Mouse (Mus musculus): ENCODE measurements at regions not wholly inside any gene's neighbourhood (a gene's known extent, or its start where the extent isn't known, plus 50 kb on each side); places are given as distances from the start of the nearest gene placed in this dataset.
A peak's percentile ranks its signal among the peaks of the same experiment; 100 is the strongest.

DNA sequence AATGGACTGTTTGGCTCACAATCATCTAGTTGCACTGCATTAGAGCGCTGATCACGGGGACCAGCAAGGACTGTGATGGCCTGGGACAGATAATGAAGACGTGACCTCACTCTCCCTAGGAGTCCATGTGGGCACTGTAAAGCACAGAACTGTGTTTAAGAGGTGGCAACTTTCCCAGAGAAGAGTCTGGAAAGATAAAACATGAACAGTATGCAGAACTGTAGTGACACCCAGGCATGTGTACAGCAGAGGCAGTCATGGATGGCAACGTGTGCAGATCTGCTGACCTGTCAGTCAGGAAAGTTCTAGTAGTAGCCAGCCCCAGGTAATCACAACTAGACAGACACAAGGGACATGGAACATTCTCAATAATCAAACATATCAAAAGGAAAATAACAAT lies 63.8 kb upstream of the Peli1 start:
- no peak for DNase-seq
- intact Hi-C loops (cut with DNase I), result no loop called here

DNA sequence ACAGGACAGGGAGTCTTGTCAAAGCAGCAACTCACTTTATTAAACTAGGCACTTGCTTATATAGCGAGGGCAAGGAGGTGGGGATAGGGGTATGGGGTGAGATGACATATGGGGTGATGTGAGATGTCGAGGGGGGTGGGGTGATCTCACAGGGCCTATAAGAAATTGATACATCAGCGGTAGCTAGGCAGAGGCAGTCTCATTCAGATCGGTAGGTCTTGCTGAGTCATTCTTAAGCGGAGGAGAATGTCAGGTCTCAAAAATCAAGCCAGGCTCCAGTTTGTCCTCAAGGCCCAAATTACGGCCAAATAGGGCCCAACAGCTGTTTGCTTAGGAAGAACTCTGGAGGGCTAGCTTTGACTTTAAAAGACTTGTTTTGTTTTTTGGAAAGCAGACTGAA lies 60.7 kb upstream of the Peli1 start:
- intact Hi-C loops (cut with DNase I), result no loop called here
- no peak for DNase-seq

DNA sequence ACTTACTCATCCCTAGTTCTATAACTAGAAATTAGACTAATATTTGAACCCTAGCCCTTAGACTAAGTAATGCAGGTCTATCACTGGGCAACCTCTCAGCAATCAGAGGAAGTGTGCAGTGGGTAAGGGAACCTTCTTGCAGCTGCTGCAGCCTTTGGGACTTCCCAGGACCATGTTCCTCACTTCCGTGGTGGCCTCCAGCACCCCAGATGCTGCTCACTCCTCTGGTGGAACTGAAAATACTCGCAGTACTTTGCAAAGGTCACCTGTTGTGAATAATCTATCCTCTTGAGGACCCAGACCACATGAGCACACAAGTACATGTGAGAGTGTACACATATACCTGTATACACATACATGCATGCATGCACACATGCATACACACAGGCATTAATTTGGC lies 59.3 kb upstream of the Peli1 start:
- intact Hi-C loops (cut with DNase I), result no loop called here
- no peak for DNase-seq

DNA sequence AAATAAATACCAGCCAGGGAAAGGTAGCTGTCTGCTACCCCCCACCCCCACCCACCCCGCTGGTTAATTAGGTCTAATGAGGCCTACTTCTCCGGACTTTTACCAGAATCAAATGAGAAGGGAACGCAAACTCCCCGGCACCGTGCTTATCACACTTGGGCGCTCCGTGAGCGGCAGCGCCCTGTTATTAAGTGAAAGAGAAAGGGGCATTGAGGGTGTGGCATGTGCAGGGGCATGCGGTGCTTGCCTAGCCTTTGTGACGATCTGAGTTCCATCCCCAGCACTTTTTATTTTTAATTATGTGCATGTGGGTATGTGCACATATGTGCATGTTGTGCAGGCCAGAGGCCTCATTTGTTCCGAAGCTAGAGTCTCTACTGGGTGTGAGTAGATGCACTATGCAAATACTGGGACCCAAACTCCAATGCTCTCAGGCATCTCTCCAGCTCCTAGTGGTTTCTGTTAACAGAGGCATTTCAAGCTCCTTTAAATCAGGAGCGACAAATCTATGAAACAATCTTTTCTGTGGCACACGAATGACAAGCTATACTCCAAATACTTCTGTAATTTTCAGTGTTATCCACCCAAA lies 57.8 kb upstream of the Peli1 start:
- no peak for DNase-seq
- intact Hi-C loops (cut with DNase I), result no loop called here

DNA sequence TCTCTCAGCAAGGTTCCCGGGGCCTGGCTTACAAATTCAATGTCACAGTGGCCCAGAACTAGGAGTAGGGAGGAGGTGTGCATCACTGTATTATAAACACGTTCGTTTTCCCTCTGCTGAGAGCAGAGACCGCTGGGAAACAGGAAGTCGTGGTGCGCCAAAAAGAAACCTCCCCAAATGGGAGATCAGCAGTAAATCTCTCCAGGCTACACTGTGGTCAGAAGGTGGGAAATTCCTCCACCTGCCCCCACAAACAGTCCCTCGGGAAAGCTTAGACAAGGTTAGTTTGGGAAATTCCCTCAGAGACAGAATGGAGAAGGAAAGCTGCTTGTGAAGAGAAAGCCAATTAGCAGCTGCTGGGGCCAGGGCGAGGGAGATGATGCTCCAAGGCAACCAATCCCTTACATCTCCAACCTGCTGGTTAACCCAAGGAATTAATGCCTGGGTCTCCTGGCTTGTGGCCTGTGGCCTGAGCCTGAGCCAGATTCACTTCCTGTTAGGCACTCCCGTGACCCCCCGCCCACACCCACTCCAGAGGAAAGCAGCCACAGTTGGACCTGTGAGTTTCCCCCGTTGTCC lies 57.2 kb upstream of the Peli1 start:
- DNase-seq, result peak; percentile 46 to 50
- intact Hi-C loops (cut with DNase I), result no loop called here

DNA sequence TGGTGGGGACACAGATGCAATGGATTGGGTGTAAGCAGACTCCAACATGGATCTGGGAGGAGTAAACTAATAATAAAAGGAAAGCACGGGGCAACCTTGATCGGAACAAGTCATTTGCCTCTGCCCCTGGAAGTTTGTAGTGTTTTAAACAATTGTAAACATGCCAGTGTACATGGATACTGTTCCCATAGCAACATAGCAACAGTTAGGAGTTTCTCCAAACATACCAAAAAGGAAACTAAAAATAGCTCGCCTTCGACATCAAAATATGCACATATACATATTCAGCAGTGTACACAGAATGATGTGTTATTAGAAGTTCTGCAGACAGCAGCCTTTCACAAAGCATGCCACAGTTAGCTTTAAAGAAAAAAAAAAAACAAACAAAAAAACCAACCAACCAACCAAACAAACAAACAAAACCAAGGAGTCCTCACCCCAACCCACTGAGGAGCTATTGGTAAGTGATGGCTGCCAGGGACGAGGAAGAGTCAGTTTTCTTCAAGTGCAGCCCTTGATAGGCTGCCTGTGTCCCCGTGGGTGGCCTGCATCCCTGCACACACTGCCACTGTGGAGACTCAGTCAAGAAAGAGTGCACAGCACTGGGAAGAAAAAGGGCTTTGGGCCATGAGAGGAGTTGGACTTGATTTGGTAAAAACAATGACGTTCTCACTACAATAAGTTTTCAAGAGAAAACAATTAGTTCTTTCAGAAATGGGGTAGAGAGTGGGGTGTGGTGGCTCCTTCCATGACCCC lies 54.8 kb upstream of the Peli1 start:
- intact Hi-C loops (cut with DNase I), result no loop called here
- DNase-seq, result no peak

DNA sequence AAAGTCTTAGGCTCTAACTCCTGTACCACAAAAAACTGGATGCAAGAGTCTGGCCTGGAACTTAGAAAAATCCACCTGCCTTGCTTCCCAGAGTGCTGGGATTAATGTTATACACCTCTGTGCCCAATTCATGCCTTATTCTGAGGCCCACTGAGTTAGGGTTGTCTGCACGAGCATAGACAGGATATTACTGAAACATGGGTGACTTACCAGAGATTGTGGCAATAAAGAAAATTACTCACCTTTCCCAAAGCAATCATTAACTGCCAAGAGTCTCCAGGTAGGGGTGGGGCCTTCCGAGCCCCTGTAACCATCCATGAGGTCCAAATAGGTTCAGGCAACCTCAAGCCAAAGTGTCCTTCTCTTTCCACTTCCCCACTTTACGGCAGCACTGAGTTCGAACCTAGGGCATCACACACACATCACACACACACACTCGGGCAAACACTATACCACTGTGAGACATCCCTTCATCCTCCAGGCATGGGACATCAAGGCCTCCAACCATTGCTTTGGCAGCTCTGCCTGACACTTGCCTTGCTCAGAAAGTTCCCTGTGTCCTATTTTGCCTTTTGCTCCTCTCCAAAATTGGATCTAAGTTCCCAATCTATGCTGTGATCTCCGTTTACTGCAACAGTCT lies 53.7 kb upstream of the Peli1 start:
- intact Hi-C loops (cut with DNase I), result no loop called here
- no peak for DNase-seq

DNA sequence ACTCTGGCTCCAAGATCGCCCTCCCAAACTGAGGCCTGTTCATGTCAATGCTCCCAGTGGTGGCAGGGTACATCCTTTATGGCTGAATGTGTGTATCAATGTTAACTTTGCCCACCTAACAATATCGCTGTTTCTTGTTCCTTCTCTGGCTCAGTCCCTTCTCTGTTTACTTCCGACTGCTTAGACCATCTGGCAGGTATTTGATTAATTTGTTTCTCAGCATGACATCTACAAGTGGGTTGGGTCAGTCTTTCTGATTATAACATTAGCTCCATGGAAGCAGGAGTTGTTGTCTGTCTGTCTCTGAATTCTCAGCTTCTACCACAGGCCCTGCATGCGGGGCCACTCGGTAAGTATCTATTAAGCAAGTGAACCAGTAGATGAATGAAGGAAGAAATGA lies 49.9 kb upstream of the Peli1 start:
- intact Hi-C loops (cut with DNase I), result no loop called here
- no peak for DNase-seq

Small RNA genes in the stretch of these regions (microRNA-seq; reads per million reads assigned to microRNA genes)
- gene Gm23681 (ENCODE audit: borderline number of aligned reads in 2 of 2), result 0 reads per million in 2 experiments

All from heart, postnatal 36 days (tissue).